Mouse (Mus musculus): ENCODE results near the gene Gal3st2c.
A peak's percentile ranks its signal among the peaks of the same experiment; 100 is the strongest.
"Not testable (repeated sequence)": the region's sequence is repeated elsewhere in the genome, so short reads cannot be mapped to it uniquely, and the experiment has no call there.

Gene Gal3st2c

DNA sequence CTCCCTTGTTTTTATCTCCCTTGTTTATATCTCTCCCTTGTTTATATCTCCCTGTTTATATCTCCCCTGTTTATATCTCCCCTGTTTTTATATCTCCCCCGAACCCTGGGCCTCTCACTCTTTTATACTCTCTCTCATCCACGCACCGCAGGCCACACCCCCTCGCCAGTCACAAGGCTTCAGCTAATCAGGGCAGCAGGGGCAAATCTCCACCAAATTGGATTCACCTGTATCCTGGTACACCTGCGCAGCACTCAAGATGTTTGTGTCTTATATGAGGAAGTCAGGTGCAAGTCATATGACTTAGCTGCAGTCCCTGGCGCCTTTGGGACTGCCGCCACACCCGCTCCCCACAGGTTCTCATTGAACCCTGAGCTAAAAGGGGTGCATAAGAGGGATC is at the start of gene Gal3st2c:
Gene Gal3st2c (plus strand): TSS at position 301 of the 400 bp plus-strand sequence.
- not testable (repeated sequence) for DNase-seq (ENCODE audit: low spot score in 2 of 2)

DNA sequence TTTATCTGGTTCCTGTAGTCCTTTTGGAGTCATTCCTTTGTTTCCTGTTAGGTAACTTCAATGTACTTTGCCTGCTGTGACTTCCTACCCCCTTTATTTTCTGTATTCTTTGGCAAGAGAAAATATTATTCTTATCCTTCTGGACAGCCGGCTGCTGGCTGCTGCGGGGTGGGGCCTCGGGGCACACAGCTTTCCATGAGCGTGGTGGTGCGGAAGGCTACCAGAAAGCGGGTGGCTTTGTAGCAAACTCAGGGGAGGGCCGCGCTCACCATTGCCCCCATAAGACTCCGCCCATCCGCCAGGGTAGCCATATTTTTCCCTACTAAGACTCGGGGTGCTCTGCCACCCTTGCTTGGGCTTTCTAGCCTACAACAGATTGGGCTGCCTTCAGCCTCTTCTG is 41.2 kb upstream of the Gal3st2c start:
- not testable (repeated sequence) for DNase-seq (ENCODE audit: low spot score in 2 of 2)

GRCm38 (mm10) chr1:93966489-93966888 is 23.8 kb upstream of the Gal3st2c start:
- DNase-seq (ENCODE audit: low spot score in 2 of 2): not testable (repeated sequence)

- DNase-seq (ENCODE audit: low spot score in 2 of 2): not testable (repeated sequence)
These were observed 19.9 kb upstream of the Gal3st2c start for GRCm38 (mm10) chr1:93970380-93970779.

DNA sequence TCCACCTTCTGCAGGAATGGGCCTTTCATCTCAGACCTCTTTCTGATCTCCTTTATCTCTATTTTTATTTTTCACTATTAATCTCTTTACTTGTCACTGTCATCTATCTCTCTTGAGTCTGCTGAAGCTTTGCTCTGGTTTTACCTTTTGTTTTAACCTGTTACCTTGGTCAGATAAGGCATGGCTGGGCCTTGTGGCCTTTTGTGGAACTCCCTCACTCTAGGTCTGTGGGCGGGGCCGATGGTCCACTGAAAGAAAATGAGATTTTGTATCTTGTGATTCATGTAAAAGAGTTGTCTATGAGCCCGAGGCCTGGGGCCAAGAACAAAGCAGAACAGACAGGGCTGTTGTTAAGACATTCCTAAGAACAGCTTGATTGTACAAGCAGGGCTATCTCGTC is 19.5 kb upstream of the Gal3st2c start:
- not testable (repeated sequence) for DNase-seq (ENCODE audit: low spot score in 2 of 2)

DNA sequence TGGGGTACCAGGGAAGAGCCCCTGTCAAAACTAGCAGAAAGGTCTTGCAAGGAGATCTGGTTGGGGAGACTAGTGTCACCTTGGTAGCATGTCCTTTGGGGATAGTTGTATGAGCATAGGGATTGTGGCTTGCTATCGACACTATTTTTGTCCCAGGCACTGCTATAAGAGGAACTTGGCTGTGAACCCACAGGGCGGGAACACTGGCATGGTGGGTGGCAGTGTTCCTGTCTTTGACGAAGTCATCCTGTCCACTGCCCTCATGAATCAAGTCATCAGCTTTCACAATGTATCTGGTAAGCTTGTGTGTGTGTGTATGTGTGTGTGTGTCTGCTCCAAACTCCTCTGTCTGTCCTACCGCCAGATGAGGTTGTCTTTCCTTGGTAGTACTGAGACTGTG is 14.5 kb upstream of the Gal3st2c start:
- DNase-seq (ENCODE audit: low spot score in 2 of 2): not testable (repeated sequence)

DNA sequence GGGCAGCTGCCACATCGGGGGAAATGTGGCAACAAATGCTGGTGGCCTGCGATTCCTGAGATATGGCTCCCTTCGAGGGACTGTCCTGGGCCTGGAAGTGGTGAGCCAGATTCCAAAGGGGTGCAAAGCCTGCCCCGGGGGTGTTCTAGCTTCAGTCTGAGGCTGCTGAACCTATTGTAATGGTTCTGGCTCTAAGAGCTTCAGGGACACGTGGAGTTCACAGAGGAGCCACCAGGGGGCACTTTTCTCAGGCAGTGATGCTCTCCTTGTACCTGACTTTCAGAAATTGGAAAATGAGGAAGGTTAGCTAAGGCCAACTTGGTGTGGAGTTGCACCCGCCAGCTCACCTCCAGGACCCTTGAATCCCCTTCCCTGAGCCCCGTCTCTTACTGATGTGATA is 12.0 kb upstream of the Gal3st2c start:
- DNase-seq (ENCODE audit: low spot score in 2 of 2): not testable (repeated sequence)

GRCm38 (mm10) chr1:93980932-93981331 is 9.4 kb upstream of the Gal3st2c start:
- not testable (repeated sequence) for DNase-seq (ENCODE audit: low spot score in 2 of 2)

DNA sequence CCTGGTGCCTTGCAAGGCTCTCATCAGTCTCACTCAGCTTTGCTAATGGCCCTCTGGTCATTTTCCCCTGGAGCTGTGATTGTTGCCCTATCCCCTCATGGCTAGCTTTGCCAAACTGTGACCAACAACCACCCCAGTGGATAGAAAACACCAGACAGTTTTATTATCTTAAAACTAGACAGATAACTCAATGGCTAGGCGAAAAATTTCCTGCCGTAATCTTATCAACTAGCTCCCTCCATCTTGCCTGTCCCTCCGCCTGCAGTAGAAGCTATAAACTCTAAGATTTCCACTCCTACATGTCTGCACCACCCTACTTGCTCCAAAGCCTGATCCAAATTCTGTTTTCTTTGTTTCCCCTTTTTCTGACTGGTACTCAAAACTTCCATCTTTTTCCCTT is 4.1 kb upstream of the Gal3st2c start:
- DNase-seq (ENCODE audit: low spot score in 2 of 2): peak in 1 of 2 experiments; percentile 6

GRCm38 (mm10) chr1:93988786-93989185 is 1.5 kb upstream of the Gal3st2c start:
- DNase-seq (ENCODE audit: low spot score in 2 of 2): no peak

GRCm38 (mm10) chr1:93991068-93991467 is 759 bp downstream of the Gal3st2c start:
- DNase-seq (ENCODE audit: low spot score in 2 of 2): peak in 1 of 2 experiments; percentile 27

GRCm38 (mm10) chr1:93991491-93991890 is 1.2 kb downstream of the Gal3st2c start:
- DNase-seq (ENCODE audit: low spot score in 2 of 2): peak in 1 of 2 experiments; percentile 46

DNA sequence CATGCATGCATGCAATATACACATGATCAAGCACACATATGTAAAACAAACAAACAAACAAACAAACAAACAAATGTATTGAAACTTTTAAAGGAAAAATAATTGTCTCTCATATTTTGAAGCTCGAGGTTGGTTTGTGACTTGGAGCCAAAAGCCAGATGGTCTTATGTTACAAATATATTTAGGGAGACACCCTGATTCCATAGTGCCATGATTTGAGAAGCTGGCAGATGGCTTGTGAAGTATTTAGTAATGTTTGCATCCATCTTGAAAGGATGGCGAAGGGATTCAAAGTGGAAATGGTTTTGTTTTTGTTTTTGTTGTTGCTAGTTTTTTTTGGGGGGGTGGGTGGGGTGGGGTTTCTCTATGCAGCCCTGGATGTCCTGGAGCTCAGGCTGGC is 10.7 kb downstream of the Gal3st2c start:
- DNase-seq (ENCODE audit: low spot score in 2 of 2): no peak

DNA sequence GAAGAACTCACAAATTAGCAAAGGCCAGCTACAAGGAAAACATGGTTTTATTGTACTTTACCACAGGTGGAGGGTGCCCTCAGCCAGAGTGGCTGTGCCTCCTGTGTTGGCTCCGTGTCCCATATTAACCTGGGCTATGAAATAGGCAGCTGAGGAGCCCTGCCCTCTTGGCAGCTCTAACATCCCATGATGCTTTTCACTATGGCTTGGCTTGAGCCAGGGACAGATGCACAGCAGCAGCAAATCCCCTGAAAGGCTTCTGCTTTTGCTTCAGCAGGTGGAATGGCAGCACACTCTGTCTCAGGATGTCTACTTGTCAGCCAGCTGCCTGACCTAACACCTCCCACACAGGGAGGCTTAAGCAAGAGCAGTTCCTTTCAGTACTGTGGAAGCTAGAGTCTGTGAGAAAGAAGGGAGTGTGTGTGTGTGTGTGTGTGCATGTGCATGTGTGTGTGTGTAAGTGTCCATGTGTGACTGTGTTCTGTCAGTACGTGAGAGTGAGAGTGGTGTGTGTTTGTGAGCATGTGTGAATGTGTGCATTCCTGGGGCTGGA is 15.7 kb downstream of the Gal3st2c start:
- DNase-seq (ENCODE audit: low spot score in 2 of 2): not testable (repeated sequence)

- DNase-seq (ENCODE audit: low spot score in 2 of 2): not testable (repeated sequence)
These were observed 18.5 kb downstream of the Gal3st2c start for GRCm38 (mm10) chr1:94008826-94009225.

DNA sequence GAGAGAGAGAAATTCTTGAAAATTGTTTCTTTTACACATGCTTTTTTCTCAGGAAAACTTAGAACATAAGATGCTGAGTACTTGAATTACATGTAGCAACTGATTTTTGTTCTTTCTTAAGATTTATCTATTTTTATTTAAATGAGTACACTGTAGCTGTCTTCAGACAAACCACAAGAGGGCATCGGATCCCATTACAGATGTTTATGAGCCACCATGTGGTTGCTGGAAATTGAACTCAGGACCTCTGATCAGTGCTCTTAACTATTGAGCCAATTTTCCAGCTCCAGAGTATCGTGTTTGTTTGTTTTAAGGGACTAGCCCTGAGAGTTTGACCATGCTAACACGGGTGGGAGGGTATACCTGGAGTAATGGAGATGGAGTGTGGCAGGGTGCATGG is 21.3 kb downstream of the Gal3st2c start:
- DNase-seq (ENCODE audit: low spot score in 2 of 2): no peak

DNA sequence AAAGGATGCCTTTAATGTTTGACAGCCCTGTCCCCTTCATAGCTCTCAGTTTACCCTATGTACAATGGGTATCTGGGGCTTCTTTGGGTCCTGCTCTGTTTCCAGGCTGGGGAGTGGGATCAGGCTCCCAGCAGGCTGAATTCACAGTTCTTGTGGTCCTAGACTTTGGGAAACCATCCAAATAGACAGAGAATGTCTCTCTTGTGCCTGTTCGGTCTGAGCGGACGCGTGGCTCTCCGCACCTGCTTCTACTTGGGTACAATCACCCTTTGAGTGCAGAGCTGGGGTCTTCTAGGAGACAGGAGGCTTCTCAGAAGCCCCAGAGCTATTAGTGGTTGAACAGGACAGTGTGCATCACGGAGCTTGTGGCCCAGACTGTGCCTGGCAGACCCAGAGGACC is 29.8 kb downstream of the Gal3st2c start, which contains the start of gene Neu4:
Gene Neu4 (plus strand): TSS at position 301 of the 400 bp plus-strand sequence.
- no peak for DNase-seq (ENCODE audit: low spot score in 2 of 2)

DNA sequence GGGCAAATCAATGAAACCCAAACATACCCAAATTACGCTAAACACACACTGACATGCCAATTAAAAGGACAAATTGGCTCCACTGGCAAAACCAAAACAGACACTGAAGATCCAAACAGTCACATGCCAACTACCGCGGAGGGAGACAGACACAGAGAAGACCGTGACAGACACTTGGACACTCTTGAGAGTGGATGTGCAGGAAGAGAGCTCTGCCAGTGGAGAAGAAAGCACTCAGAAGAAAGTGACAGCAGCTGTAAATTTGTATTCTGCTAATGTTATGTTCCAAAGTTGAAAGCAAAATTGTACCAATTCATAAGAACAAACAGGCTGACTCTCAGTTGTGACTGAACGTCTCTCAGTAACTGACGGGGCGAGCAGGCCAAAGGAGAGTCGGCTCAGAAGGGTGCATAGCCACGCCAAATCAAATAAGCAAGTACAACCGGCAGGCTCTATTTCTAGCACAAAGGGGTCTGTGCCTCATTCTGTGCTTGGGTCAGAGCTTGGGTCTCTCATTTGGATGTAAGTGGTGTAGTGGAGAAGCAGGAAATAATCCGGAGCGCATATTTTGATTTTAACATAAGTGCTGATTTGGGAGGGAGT is 37.3 kb downstream of the Gal3st2c start:
- DNase-seq (ENCODE audit: low spot score in 2 of 2): no peak

DNA sequence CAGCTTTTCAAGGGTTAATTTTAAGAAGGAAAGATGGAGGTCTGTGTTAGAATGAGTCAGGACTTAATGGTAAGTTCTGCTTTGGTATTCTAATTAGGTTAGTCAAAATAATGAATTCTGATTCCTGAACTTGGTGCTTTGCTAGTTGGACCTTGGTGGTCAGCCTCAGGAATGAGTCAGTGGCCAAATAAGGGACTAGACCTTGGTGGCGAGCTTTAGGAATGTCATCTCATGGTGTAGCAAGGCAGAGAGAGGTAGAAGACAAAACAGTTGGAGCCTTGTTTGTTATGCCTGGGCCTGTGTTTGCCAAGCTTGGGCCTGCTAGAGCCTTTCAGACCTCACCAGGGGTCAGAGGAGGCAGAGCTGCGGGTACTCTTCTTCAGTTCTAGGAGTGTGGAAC is 38.4 kb downstream of the Gal3st2c start:
- no peak for DNase-seq (ENCODE audit: low spot score in 2 of 2)

DNA sequence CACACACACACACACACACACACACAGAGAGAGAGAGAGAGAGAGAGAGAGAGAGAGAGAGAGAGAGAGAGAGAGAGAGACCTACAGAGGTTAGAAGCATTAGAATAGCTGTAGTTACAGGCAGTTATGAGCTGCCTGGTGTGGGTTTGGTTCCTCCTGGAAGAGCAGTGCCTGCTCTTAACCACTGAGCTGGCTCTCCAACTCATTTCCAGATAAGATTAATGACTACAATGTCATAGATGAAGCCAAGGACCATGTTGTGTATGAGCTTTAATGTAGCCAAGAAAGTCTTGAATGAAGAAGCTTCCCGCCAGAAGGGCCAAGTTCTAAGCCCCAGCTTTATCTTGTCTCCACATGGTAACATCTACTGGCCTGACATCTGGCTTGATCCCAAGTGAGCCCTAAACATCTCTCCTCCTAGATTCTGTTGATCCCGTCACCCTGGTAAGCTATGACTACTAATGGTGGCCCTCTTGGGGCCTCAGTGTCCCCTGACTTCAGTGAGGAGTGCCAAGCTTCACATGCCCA is 42.8 kb downstream of the Gal3st2c start:
- peak in 1 of 2 experiments; percentile 42 for DNase-seq (ENCODE audit: low spot score in 2 of 2)

DNA sequence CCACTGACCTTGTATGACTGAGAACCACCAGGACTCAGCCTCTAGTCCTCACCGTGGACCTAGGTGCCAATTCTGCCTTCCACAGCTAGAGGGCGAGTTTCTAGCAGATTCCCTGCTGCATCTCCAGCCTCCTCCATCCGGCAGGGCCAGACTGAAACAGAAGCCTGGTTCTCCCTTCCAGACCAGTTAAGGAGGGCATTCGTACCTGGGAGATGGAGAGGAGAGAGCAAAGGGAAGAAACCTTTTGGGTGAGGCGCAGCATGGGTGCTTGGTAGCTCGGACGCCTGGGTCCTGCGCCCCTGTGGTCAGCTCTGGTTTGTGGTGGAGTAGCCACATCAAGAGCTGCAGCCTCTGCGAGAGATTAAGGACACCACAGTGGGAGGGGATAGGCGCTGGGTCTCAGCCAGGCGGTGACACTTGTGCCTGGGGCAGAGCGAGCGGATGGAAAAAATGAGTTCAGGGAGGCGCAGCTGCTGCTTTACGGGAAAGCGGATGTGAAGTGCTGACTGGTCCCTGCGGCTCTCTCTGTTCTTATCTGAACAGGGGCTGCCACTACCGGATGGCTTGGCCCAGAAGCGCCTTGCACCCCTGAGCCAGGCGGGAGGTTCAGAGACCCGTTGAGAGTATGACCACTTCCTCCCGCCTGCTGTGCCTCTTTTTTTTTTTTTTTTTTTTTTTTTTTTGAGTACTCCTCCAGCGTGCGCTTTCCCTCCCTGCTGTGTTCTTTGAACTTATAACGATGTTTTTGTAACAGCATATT is 44.9 kb downstream of the Gal3st2c start:
- peak; percentile 72 to 81 for DNase-seq (ENCODE audit: low spot score in 2 of 2)

DNA sequence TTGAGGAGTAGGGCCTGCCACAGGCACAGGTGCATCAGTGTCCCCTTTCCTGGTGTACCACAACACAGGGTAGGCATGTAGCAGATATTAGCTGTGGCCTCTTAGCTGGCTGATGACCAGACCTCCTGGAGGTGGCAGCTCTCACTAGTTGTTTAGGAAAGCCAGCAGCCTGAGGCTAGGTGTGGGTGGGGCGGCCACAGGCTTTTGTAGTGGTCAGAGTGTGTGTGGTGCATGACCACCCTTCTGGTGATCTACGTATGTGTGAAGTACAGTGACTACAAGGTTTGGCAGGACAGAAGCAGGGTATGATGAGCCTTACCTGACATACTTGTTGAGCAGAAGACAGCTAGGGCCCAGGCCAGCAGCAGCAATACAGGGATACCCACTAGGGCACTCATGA is 50.1 kb downstream of the Gal3st2c start:
- DNase-seq (ENCODE audit: low spot score in 2 of 2): peak in 1 of 2 experiments; percentile 46

DNA sequence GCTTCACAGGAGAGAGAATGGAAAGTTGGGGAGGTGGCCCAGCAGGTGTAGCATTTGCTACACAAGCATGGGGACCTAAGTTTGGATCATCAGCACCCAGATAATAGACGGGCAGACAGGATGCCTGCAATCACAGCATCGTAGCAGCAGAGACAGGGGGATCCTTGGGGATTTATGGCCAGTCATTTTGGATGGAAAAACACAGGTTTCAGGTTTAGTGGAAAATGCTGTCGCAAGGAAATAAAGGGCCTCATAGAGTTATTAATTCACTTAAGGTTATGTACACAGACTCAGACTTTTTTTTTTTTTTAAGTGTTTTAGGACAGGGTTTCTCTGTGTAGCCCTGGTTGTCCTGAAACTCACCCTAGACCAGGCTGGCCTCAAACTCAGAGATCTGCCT is 55.2 kb downstream of the Gal3st2c start:
- DNase-seq (ENCODE audit: low spot score in 2 of 2): no peak

All from spleen, postnatal 4 days (tissue).